Mouse (Mus musculus) adrenal gland, adult (tissue): ENCODE data around the gene Rnf114.

Source experiments
- DNase-seq, 2 experiments: peaks; one replicate each; pipeline ENCODE4 v3.0.0; 2022 to 2023; ENCODE audit warnings: low spot score in 1 of 2; ENCODE audit not compliant: inconsistent age in 2 of 2

Gene Rnf114

GRCm38 (mm10) chr2:167474218-167474617 lies 18.2 kb upstream of the Rnf114 start:
- DNase-seq = no peak

GRCm38 (mm10) chr2:167475596-167475995 lies 16.8 kb upstream of the Rnf114 start:
- DNase-seq = no peak

- peak; percentile 67 to 83 for DNase-seq
Observed at GRCm38 (mm10) chr2:167476200-167476688, 16.2 kb upstream of the Rnf114 start.

- no peak for DNase-seq
Observed at GRCm38 (mm10) chr2:167476762-167477161, 15.7 kb upstream of the Rnf114 start.

GRCm38 (mm10) chr2:167478128-167478527 lies 14.3 kb upstream of the Rnf114 start:
- DNase-seq = no peak

GRCm38 (mm10) chr2:167479501-167479900 lies 12.9 kb upstream of the Rnf114 start:
- DNase-seq = no peak

- DNase-seq = no peak
Observed at GRCm38 (mm10) chr2:167482681-167483080, 9.8 kb upstream of the Rnf114 start.

- DNase-seq = peak in 1 of 2 experiments; percentile 69
Observed at GRCm38 (mm10) chr2:167483081-167483826, 9.2 kb upstream of the Rnf114 start.

- peak; percentile 70 to 81 for DNase-seq
Observed at GRCm38 (mm10) chr2:167483827-167484410, 8.5 kb upstream of the Rnf114 start.

- no peak for DNase-seq
Observed at GRCm38 (mm10) chr2:167484932-167485331, 7.5 kb upstream of the Rnf114 start.

GRCm38 (mm10) chr2:167485501-167486377 lies 6.7 kb upstream of the Rnf114 start:
- DNase-seq = peak; percentile 93 to 95

GRCm38 (mm10) chr2:167486573-167486972 lies 5.9 kb upstream of the Rnf114 start:
- no peak for DNase-seq

- no peak for DNase-seq
Observed at GRCm38 (mm10) chr2:167487551-167487950, 4.9 kb upstream of the Rnf114 start.

- peak in 1 of 2 experiments; percentile 69 for DNase-seq
Observed at GRCm38 (mm10) chr2:167487994-167488393, 4.5 kb upstream of the Rnf114 start.

- peak in 1 of 2 experiments; percentile 75 for DNase-seq
Observed at GRCm38 (mm10) chr2:167490813-167491525, 1.5 kb upstream of the Rnf114 start.

- peak; percentile 95 to 99 for DNase-seq
Observed at GRCm38 (mm10) chr2:167492713-167493636, 530 bp downstream of the Rnf114 start, which contains the start of gene Spata2. Gene Spata2 (minus strand): TSS chr2:167492887.

GRCm38 (mm10) chr2:167496437-167496836 lies 4.0 kb downstream of the Rnf114 start:
- no peak for DNase-seq

GRCm38 (mm10) chr2:167497272-167497671 lies 4.8 kb downstream of the Rnf114 start:
- DNase-seq = peak in 1 of 2 experiments; percentile 81

- peak in 1 of 2 experiments; percentile 23 for DNase-seq
Observed at GRCm38 (mm10) chr2:167502554-167503252, 10.3 kb downstream of the Rnf114 start.
